Mouse (Mus musculus) erythroblast, embryonic 14.5 days (primary cell): ENCODE measurements around the gene Rap1b.

ENCODE experiments used
- GATA1 ChIP-seq: IDR thresholded peaks from 2 replicates; pipeline ENCODE4 v1.6.1; 2012; ENCODE audit warnings: low read length, inconsistent platforms, mixed read lengths
- TAL1 ChIP-seq: IDR thresholded peaks from 3 replicates; pipeline ENCODE4 v1.6.1; 2012; ENCODE audit warnings: low read length, inconsistent platforms, mixed read lengths

DNA sequence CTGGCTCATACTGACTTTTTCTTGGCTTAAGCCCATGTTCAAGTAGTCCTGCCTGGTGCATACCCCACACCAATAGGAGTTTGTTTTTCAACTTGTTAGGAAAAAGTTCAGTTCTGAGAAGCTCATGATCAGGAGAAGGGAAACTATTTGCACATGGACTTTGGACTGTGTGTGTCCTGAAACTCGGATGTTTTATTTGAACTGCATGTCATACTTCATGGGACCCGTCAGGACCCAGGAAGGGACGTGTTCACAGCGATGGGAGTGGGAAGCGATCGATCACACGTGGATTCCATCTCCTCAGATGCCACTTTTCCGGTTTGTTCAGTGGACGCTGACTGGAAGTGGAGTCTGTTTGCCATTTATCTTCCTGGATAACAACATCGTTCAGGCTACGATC lies 46.0 kb downstream of the Rap1b start:
- no peak for TF ChIP-seq GATA1
- TF ChIP-seq TAL1: no peak
